Mouse (Mus musculus): ENCODE measurements around the gene Rgs16.

- no peak for TF ChIP-seq POLR2A (IDR thresholded peaks at IDR 0.05; ENCODE audit: control insufficient read depth, extremely low read depth, insufficient read depth, low read length, poor library complexity)
- no peak for TF ChIP-seq CTCF (IDR thresholded peaks at IDR 0.05; ENCODE audit: borderline replicate concordance, control insufficient read depth, extremely low read depth, insufficient read depth, low read length, poor library complexity)
These were observed 30.0 kb downstream of the Rgs16 start for GRCm38 (mm10) chr1:153769998-153770775.
